Mouse (Mus musculus): ENCODE results near the gene Kpna1. TPM values are rescaled to one million over a fixed set of nuclear protein-coding genes. Genes with fewer than 3 reads are reported as not detected.

Gene Kpna1
- polyA plus RNA-seq, 1 experiment from 2014 or later, result 83.9 TPM

DNA sequence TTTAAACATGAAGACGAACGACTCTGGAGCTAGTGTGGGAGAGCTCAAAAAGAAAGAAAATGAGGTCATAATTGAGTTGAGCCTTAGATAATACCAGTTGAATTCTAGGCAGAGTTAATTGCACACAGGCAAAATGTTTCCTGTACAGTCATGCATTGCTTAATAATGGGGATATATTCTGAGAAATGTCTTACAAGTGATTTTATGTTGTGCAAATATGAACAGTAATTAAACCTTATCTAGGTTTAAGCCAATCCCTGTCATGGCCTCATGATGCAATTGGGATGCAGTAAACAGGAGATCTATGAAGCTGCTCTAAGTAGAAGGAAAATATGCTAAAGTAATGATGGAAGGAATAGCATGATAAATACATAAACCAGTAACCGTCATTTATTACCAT, 96.2 kb downstream of the Kpna1 start:
- no peak overlapping the region for H3K4me3 ChIP-seq
- H3K9ac ChIP-seq, result no peak overlapping the region
- H3K9me3 ChIP-seq, result no peaks in the 10 kb centered on the region
- H3K27ac ChIP-seq, result no peak overlapping the region
- no peak for ATAC-seq (ENCODE audit: low FRiP score, low read depth)
- H3K4me2 ChIP-seq (replicated peaks), result no peak overlapping the region
- H3K4me1 ChIP-seq, result peaks cover 4% of the 10 kb centered on the region
- WGBS, result 95% methylated on average over 3 of the region's 3 CpGs
- no peaks in the 10 kb centered on the region for H3K36me3 ChIP-seq
- H3K27me3 ChIP-seq (replicated peaks), result no peaks in the 10 kb centered on the region

DNA sequence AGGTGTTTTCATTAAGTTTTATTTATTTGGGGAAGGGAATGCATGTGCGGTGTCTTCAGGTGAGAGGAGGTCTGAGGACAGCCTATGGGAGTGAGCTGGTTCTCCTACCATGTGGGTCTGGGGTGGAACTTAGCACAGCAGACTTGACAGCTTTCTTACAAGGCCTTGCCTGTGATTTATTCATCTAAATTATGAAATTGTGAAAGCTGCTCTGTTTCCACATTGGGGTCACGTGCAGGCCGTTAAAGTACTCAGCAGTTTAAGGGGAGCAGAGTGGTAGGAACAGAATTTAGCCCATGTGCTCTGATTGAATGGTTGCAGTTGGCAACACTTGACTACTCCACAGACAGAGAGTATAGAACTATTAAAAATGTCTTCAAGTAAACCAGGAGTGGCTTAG, 101.4 kb downstream of the Kpna1 start:
- Histone ChIP-seq H3K4me1 (no peaks in the 10 kb centered on the region), H3K4me2 (replicated peaks) (no peak overlapping the region), H3K9ac (no peak overlapping the region), H3K4me3 (no peak overlapping the region), H3K27ac (no peak overlapping the region), H3K27me3 (replicated peaks) (no peaks in the 10 kb centered on the region), H3K36me3 (peaks cover 7% of the 10 kb centered on the region; the same call in 1 of the 2 replicates), H3K9me3 (no peaks in the 10 kb centered on the region)
- ATAC-seq (ENCODE audit: low FRiP score, low read depth), result no peak
- 92% methylated on average over 3 of the region's 3 CpGs for WGBS

Other genes starting within 250 kb of the Kpna1 start
- 33.4 and 34.9 TPM in 2 replicates for gene Dirc2, start 209.4 kb upstream of the Kpna1 start, polyA plus RNA-seq (2016; fragmentation: Nextera tagmentation; extraction: Ambion mirVana)
- gene Hspbap1, start 208.4 kb upstream of the Kpna1 start, polyA plus RNA-seq (2016; fragmentation: Nextera tagmentation; extraction: Ambion mirVana), result 20.0 and 21.9 TPM in 2 replicates
- gene Parp14, start 107.2 kb upstream of the Kpna1 start, polyA plus RNA-seq (2016; fragmentation: Nextera tagmentation; extraction: Ambion mirVana), result 0.56 and 0.57 TPM in 2 replicates
- 2.3 and 2.8 TPM in 2 replicates for gene Parp9, start 40.3 kb upstream of the Kpna1 start, polyA plus RNA-seq (2016; fragmentation: Nextera tagmentation; extraction: Ambion mirVana)
- 1.9 and 2.2 TPM in 2 replicates for gene Dtx3l, start 39.6 kb upstream of the Kpna1 start, polyA plus RNA-seq (2016; fragmentation: Nextera tagmentation; extraction: Ambion mirVana)
- gene Wdr5b, start 62.4 kb downstream of the Kpna1 start, polyA plus RNA-seq (2016; fragmentation: Nextera tagmentation; extraction: Ambion mirVana), result 11.2 and 11.5 TPM in 2 replicates
- gene Fam162a, start 92.8 kb downstream of the Kpna1 start, polyA plus RNA-seq (2016; fragmentation: Nextera tagmentation; extraction: Ambion mirVana), result 162 and 187 TPM in 2 replicates
- 47.7 and 64.5 TPM in 2 replicates for gene Ccdc58, start 92.9 kb downstream of the Kpna1 start, polyA plus RNA-seq (2016; fragmentation: Nextera tagmentation; extraction: Ambion mirVana)
- 0.06 TPM in 1 of 2 replicates, not detected in the other for gene Csta1, start 152.5 kb downstream of the Kpna1 start, polyA plus RNA-seq (2016; fragmentation: Nextera tagmentation; extraction: Ambion mirVana)
- 1.5 TPM in 1 of 2 replicates, not detected in the other for gene Stfa2l1, start 178.1 kb downstream of the Kpna1 start, polyA plus RNA-seq (2016; fragmentation: Nextera tagmentation; extraction: Ambion mirVana)
- gene Gm5483, start 205.5 kb downstream of the Kpna1 start, polyA plus RNA-seq (2016; fragmentation: Nextera tagmentation; extraction: Ambion mirVana), result 1.5 and 2.6 TPM in 2 replicates
- not detected in 2 replicates for gene Gm5416, start 231.7 kb downstream of the Kpna1 start, polyA plus RNA-seq (2016; fragmentation: Nextera tagmentation; extraction: Ambion mirVana)
- gene 2010005H15Rik, start 242.7 kb downstream of the Kpna1 start, polyA plus RNA-seq (2016; fragmentation: Nextera tagmentation; extraction: Ambion mirVana), result not detected in 2 replicates

All from neural tube, embryonic 12.5 days (tissue).